Mouse (Mus musculus) spleen, adult 18-20 months (tissue): ENCODE measurements around the gene Mvp.

Experiments
- DNase-seq, 2 experiments: peaks; one replicate each; pipeline ENCODE4 v3.0.0; 2022; ENCODE audit warnings: mixed read lengths in 2 of 2

Mvp gene

DNA sequence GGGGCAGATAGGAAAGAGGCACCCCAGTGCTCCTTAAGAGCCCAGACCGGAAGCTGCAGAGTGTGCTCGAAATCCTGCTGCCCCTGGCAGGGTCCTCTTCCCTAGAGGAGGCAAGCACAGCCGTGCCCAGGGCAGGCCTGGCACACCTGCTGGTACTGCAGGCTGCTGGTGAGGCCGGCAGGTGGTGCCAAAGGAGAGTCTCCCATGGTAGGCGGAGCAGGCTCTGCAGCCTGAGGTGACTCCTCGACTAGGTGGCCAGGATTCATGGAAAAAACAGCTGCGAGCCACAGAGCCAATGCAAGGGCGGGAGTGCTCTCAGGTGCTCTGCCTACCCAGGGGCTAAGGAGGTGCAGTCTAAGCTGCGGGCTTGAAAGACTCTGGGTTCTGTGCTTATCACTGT lies 28.1 kb downstream of the Mvp start:
- peak in 1 of 2 experiments; percentile 16 for DNase-seq

DNA sequence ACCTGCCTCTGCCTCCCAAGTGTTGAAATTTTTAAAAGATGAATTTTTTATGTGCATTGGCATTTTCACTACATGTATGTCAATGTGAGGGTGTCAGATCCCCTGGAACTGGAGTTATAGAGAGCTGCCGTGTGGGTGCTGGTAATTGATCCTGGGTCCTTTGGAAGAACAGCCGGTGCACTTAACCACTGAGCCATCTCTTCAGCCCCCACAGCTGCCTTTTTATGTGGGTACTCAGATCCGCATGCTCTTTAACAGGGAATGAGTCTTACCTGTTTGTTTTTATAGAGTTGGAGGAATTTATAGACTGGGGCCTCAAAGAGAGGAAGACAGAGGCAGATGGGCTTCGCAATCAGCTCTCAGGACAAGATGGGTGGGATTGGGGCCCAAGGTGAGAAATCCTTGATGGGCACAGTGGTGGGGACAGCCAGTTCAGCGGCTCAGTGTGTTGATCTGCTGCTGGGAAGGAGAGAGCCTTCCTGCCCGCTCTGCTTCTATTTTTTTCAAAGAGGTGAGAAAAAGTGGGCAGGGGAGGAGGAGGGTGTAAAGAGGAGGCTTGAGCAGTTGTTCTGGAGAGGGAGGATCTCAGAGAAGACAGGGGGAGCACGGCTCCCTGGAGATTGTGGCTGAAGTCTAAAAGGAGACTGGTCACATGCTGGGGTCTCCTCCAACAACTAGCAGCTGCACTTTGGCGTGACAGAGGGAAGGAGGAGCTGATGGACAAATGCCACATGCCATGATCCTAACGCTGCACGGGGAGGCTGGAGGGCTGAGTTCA lies 29.6 kb downstream of the Mvp start:
- DNase-seq = no peak

- no peak for DNase-seq
Observed at GRCm38 (mm10) chr7:126983113-126983512, 31.3 kb downstream of the Mvp start.

DNA sequence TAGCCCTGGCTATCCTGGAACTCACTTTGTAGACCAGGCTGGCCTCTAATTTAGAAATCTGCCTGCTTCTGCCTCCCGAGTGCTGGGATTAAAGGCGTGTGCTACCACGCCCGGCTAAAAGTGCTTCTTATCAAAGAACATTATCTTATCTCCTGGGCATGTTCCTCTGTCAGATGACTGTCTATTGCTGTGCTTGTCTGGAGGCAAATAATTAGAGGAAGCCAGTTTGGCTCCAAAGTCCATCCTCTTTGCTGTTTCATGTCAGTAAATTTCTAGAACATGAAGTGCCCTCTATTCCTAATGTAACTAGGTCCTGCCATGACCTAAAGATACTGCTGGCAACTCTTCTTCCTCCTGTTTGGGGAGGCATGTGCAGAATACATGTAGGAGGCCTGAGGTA lies 32.4 kb downstream of the Mvp start:
- DNase-seq = no peak

DNA sequence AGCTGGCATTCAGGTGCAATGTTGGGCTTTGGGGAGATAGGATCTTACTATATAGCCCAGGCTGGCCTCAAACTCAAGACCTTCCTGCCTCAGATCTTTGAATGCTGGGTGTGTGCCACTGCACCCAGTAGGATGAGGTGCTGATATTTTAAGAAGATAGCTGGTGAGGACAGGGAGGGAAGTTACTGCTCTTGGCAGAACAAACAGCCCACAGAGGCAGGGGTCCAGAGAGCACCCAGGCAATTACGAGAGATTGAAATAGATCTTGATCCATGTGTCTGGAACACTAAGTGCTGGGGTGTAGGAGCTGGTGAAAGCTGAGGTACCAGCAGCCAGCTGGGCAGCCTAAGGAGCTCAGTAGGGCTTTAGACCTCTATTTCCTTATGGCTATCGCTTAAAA lies 32.8 kb downstream of the Mvp start:
- DNase-seq = no peak

GRCm38 (mm10) chr7:126978841-126979240 lies 35.6 kb downstream of the Mvp start:
- peak in 1 of 2 experiments; percentile 7 for DNase-seq

- DNase-seq = peak in 1 of 2 experiments; percentile 18
Observed at GRCm38 (mm10) chr7:126976878-126977459, 37.5 kb downstream of the Mvp start.

GRCm38 (mm10) chr7:126975950-126976866 lies 38.2 kb downstream of the Mvp start, which contains the start of gene Cdiptos:
Gene Cdiptos, minus strand, starts transcription at chr7:126976098.
- DNase-seq = peak; percentile 89 to 97

- no peak for DNase-seq
Observed at GRCm38 (mm10) chr7:126975893-126975949, 38.7 kb downstream of the Mvp start, which contains the start of gene Cdipt. Gene Cdipt, plus strand, starts transcription at chr7:126975914.

DNA sequence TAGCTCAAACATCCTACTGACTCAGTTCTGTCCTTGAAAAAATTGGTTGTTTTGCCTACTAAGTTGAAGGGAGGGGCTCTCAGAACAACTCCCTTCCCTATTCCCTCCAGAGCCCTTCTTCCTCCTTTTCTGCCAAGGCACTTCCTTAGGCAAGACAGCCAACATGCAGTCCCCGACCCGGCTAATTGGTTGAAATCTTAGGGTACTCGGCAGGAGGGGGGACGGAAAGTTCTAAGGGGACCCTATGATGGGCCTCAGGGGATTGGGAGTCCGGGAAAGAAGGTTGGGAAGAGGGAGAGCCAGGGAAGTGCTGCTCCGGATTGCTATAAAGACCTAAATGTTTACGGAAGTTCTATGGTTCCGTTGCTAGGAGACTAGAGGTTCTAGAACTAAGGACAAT lies 38.9 kb downstream of the Mvp start:
- peak in 1 of 2 experiments; percentile 20 for DNase-seq

DNA sequence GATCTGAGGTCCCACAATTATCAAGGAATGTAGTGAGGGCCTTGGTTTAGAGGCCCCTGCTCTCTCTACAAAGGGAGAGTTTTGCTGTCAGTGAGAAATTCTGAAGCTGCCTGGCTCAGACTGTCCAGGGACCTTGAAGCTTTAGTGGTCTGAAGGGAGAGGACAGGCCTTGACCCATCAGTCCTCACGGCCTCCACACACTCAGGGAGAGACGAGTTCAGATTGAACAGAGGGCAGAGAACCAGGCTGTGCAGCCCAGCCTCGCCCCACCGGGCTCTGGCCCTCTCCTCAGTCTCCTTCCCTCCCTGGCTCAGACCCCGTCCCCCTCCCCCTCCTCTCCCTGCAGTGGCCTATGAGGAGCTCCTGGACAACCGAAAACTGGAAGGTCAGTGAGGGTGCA lies 47.1 kb downstream of the Mvp start:
- DNase-seq = no peak

- no peak for DNase-seq
Observed at GRCm38 (mm10) chr7:126965568-126965967, 48.9 kb downstream of the Mvp start.

DNA sequence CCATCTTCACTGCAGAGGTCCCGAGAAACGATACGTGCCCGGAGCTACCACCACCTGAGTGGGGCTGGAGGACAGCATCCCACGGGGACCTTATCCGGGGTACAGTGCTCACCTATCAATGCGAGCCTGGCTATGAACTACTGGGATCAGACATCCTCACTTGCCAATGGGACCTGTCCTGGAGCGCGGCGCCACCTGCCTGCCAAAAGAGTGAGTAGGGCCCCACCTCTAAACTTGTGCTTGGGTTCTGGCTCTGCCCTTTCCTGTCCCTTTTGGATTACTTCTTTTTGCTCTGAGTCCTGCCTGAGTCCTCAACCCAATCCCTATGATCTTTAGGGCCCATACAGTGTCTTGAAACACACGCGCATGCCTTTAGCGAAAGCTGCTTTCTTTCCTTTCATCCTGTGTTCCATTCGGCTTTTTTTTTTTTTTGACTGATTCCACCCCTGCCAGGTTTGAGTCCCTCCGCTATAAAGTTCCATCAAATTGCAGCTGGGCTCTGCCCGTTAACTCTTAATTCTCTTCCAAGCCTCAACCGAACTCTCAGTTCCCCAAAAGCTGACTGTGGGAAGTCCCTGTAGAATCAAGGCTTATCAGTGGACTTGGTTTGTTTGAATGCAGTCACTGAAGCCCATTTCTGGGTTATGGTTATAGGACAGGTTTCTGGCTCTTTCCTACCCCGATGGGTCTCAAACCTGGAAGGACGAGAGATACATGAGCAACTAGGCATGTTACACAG lies 50.7 kb downstream of the Mvp start:
- DNase-seq = peak in 1 of 2 experiments; percentile 38

- no peak for DNase-seq
Observed at GRCm38 (mm10) chr7:126961965-126962364, 52.5 kb downstream of the Mvp start.

DNA sequence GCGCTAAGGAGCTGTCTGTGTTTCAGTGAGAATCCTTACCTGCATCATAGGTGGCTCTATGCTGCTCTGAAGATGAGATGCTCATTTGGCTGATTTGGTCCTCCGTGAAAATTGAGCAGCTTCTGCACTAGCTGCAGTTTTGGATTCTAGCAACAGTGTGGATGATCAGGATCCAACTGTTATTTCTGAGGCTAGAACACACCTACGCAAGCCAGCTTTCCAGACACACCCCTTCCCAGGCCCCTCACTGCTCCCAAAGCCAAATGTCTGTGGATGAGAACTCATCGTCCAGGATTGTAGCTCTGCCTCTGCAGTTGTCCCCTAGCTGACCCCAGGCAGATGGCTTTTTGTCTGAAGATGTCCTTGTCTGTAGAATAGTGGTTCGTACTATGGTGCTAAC lies 53.3 kb downstream of the Mvp start:
- no peak for DNase-seq

DNA sequence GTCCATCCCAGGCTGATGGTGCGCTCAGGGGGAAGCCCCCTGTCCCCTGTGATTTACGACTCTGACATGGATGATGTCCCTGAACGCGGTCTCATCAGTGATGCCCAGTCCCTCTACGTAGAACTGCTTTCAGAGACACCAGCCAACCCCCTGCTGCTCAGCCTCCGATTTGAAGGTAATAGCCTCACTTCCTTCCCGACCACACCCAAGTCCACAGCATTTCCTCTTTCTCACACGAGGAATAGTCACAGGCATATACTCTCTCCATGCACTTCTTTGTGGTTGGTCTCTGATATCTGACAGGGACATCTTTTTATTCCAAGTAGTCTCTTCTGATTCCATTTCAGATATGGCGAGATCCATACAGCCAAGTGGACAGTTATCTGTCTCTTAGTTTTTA lies 54.6 kb downstream of the Mvp start:
- no peak for DNase-seq

- no peak for DNase-seq
Observed at GRCm38 (mm10) chr7:126955125-126955524, 59.3 kb downstream of the Mvp start.

DNA sequence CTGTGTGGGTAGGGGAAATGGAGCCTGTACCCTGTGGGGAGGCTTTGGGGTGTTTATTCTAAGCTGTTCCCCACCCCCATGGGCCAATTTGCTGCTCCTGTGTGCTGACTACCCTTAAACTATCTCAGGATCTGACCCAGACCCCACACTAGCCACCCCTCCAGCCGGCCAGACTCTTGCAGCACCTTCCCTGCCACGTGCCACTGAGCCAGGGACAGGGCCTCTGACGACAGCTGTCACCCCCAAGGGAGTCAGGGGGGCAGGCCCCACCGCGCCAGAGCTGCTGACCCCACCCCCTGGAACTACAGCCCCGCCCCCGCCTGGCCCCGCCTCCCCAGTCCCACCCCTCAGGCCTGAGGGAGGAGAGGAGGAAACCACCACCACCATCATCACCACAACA lies 61.8 kb downstream of the Mvp start:
- no peak for DNase-seq

- no peak for DNase-seq
Observed at GRCm38 (mm10) chr7:126951741-126952140, 62.7 kb downstream of the Mvp start.

DNA sequence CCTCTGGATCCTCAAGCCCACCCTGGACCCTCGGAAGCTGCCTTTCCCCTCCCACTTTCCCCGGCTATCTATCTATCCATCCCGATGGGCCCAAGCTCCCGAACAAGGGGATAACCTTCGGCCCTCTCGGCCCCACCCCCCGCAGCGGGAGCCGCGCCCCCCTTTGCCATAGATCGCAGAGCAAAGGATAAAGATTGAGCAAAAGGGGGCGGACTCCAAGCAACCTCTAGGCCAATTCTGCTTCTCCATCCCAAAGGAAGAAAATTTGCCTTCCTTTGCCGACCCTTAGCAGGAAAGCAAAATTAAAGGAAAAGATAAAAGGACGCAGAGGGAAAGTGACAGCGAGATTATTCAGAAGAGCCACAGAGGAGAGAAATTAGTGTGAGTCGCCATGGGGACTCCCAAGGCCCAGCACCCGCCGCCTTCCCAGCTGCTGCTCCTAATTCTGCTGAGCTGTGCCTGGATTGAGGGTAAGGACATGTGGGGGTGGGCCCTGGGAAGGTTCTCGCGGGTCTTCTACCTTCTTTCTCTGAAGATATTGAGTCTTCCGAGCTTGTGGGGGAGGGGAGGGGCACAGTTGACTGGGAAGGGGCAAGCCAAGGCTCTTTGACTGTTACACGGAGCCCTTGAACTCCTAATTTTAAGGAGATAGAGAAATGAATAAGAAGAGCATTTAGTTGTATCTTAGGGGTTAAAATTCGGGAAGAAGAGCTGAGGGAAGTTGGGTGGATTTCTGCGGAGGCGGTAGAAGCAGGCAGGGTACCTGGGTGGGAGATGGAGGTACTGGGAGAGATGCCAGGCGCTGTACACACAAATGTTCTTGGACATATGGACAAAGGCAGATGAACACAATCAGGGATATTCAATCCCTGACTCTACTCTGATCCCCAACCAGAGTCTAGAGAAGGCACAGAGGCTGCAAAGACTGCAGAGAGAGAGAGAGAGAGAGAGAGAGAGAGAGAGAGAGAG lies 63.5 kb downstream of the Mvp start:
- DNase-seq = no peak

DNA sequence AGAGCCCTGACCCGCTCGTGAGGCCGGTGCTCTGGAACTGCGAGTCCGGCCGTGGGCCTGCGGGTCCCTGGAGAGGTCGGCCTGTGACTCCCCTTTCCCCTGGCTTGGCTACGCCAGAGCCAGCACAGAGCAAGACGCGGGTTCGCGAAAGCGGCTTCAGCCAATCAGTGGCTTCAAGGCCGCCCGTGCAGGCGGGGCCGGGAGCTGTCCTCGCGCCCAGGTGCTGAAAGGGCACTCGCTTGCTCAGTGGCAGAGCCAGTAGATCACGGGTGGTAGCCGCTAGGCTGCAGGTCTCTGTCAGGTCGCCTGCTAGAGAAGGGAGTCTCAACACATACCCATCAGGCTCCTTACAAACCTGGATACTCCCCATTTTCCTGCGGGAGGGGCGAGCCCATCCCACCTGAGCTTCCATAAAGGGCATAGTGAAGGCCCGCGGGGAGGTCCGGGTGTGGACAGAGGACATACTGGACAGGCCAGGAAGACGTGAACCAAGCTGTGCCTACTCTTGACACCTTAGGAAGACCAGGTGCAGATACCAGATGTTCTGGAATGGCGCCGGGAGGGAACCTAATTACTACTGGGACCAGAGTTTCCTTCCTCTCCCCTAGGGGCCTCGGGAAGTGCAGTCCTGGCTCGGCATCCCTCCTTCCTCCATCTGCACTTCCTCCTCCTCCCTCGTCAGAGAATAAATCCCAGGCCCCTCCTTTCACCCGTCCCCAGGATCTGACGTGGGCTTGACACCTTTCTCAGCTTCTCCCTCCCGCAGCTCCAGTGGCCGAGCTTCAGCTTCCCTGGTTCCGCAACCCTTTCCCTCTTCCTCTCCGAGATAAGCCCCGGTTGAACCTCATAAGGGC lies 64.4 kb downstream of the Mvp start, which contains the start of gene Sez6l2:
Sez6l2 (plus strand) TSS at position 771 of the 854 bp plus-strand sequence.
- peak; percentile 63 to 84 for DNase-seq
